Mouse (Mus musculus): ENCODE measurements around the gene Vkorc1. TPM values are rescaled to one million over a fixed set of nuclear protein-coding genes. Genes with fewer than 3 reads are reported as not detected.
A peak's percentile ranks its signal among the peaks of the same experiment; 100 is the strongest.

Gene Vkorc1
- polyA plus RNA-seq, 1 experiment from 2014 or later, result 203 TPM

GRCm38 (mm10) chr7:127928596-127928995, 33.2 kb upstream of the Vkorc1 start:
- Histone ChIP-seq H3K9ac (peak overlapping the region; percentile 70), H3K4me1 (replicated peaks) (peaks cover 41% of the 10 kb centered on the region), H3K27me3 (replicated peaks) (no peaks in the 10 kb centered on the region; the same call in 1 of the 2 replicates), H3K4me2 (replicated peaks) (peak overlapping the region; percentile 54), H3K4me3 (replicated peaks) (peak overlapping the region; percentile 49), H3K9me3 (no peaks in the 10 kb centered on the region), H3K36me3 (peaks cover 3% of the 10 kb centered on the region), H3K27ac (peak overlapping the region; percentile 79; the same call in 1 of the 2 replicates)
- whole genome bisulfite sequencing, result 35% methylated on average over 5 of the region's 5 CpGs
- peak; percentile 3; the same call in 1 of the 2 replicates for ATAC-seq

GRCm38 (mm10) chr7:127927726-127928125, 32.3 kb upstream of the Vkorc1 start:
- Histone ChIP-seq H3K9me3 (no peaks in the 10 kb centered on the region), H3K27ac (peak overlapping the region; percentile 80), H3K36me3 (peaks cover 3% of the 10 kb centered on the region), H3K4me2 (replicated peaks) (peak overlapping the region; percentile 54), H3K27me3 (replicated peaks) (no peaks in the 10 kb centered on the region; the same call in 1 of the 2 replicates), H3K9ac (peak overlapping the region; percentile 17; the same call in 1 of the 2 replicates), H3K4me1 (replicated peaks) (peaks cover 36% of the 10 kb centered on the region), H3K4me3 (replicated peaks) (peak overlapping the region; percentile 49)
- WGBS, result 81% methylated on average over 11 of the region's 11 CpGs
- ATAC-seq, result no peak

- 0 out of 2 replicates have a peak overlapping the region, but pooled peaks have one; percentile 11 for H3K9ac ChIP-seq
- H3K9me3 ChIP-seq, result no peaks in the 10 kb centered on the region
- peak overlapping the region; percentile 54 for H3K4me2 ChIP-seq (replicated peaks)
- H3K4me3 ChIP-seq (replicated peaks), result peak overlapping the region; percentile 2; the same call in 1 of the 2 replicates
- 70% methylated on average over 11 of the region's 11 CpGs for WGBS
- peaks cover 3% of the 10 kb centered on the region for H3K36me3 ChIP-seq
- peaks cover 32% of the 10 kb centered on the region for H3K4me1 ChIP-seq (replicated peaks)
- no peak for ATAC-seq
- peak overlapping the region; percentile 80 for H3K27ac ChIP-seq
- H3K27me3 ChIP-seq (replicated peaks), result no peaks in the 10 kb centered on the region; the same call in 1 of the 2 replicates
Observed at GRCm38 (mm10) chr7:127926846-127927245, 31.4 kb upstream of the Vkorc1 start.

- Histone ChIP-seq H3K27me3 (replicated peaks) (no peaks in the 10 kb centered on the region; the same call in 1 of the 2 replicates), H3K4me3 (replicated peaks) (peak overlapping the region; percentile 10; the same call in 1 of the 2 replicates), H3K9me3 (no peaks in the 10 kb centered on the region), H3K4me2 (replicated peaks) (peak overlapping the region; percentile 54), H3K9ac (peak overlapping the region; percentile 11; the same call in 1 of the 2 replicates), H3K27ac (peak overlapping the region; percentile 80), H3K36me3 (peaks cover 3% of the 10 kb centered on the region), H3K4me1 (replicated peaks) (peaks cover 24% of the 10 kb centered on the region)
- ATAC-seq, result no peak
- 67% methylated on average over 8 of the region's 8 CpGs for WGBS
Observed at GRCm38 (mm10) chr7:127926066-127926465, 30.6 kb upstream of the Vkorc1 start.

- 0 out of 2 replicates have a peak overlapping the region, but pooled peaks have one; percentile 10 for H3K4me3 ChIP-seq (replicated peaks)
- 49% methylated on average over 5 of the region's 5 CpGs for WGBS
- peak overlapping the region; percentile 11 for H3K9ac ChIP-seq
- H3K9me3 ChIP-seq, result no peaks in the 10 kb centered on the region
- peak overlapping the region; percentile 54 for H3K4me2 ChIP-seq (replicated peaks)
- H3K27me3 ChIP-seq (replicated peaks), result no peaks in the 10 kb centered on the region; the same call in 1 of the 2 replicates
- peak; percentile 80 for ATAC-seq
- peaks cover 23% of the 10 kb centered on the region for H3K4me1 ChIP-seq (replicated peaks)
- H3K27ac ChIP-seq, result peak overlapping the region; percentile 80
- peaks cover 3% of the 10 kb centered on the region for H3K36me3 ChIP-seq
Observed at GRCm38 (mm10) chr7:127925252-127925651, 29.8 kb upstream of the Vkorc1 start.

GRCm38 (mm10) chr7:127923714-127924113, 28.3 kb upstream of the Vkorc1 start:
- no peak for ATAC-seq
- H3K4me3 ChIP-seq (replicated peaks), result no peak overlapping the region
- H3K9me3 ChIP-seq, result no peaks in the 10 kb centered on the region
- H3K36me3 ChIP-seq, result peaks cover 3% of the 10 kb centered on the region
- H3K9ac ChIP-seq, result no peak overlapping the region
- no peaks in the 10 kb centered on the region; the same call in 1 of the 2 replicates for H3K27me3 ChIP-seq (replicated peaks)
- WGBS, result 79% methylated on average over 5 of the region's 5 CpGs
- H3K27ac ChIP-seq, result peak overlapping the region; percentile 71
- peaks cover 23% of the 10 kb centered on the region for H3K4me1 ChIP-seq (replicated peaks)
- no peak overlapping the region for H3K4me2 ChIP-seq (replicated peaks)

GRCm38 (mm10) chr7:127922451-127923275, 27.2 kb upstream of the Vkorc1 start:
- Histone ChIP-seq H3K4me3 (replicated peaks) (no peak overlapping the region), H3K4me1 (replicated peaks) (peaks cover 18% of the 10 kb centered on the region), H3K27me3 (replicated peaks) (no peaks in the 10 kb centered on the region; the same call in 1 of the 2 replicates), H3K36me3 (peaks cover 3% of the 10 kb centered on the region), H3K27ac (0 out of 2 replicates have a peak overlapping the region, but pooled peaks have one; percentile 29), H3K9ac (no peak overlapping the region), H3K4me2 (replicated peaks) (no peak overlapping the region), H3K9me3 (no peaks in the 10 kb centered on the region)
- ATAC-seq, result no peak
- 62% methylated on average over 6 of the region's 6 CpGs for WGBS

GRCm38 (mm10) chr7:127921516-127921915, 26.1 kb upstream of the Vkorc1 start:
- H3K36me3 ChIP-seq, result peaks cover 5% of the 10 kb centered on the region; the same call in 1 of the 2 replicates
- no peak overlapping the region for H3K27ac ChIP-seq
- ATAC-seq, result no peak
- H3K9ac ChIP-seq, result no peak overlapping the region
- 60% methylated on average over 8 of the region's 8 CpGs for WGBS
- H3K27me3 ChIP-seq (replicated peaks), result no peaks in the 10 kb centered on the region
- H3K4me3 ChIP-seq (replicated peaks), result no peak overlapping the region
- peaks cover 14% of the 10 kb centered on the region for H3K4me1 ChIP-seq (replicated peaks)
- H3K4me2 ChIP-seq (replicated peaks), result no peak overlapping the region
- H3K9me3 ChIP-seq, result no peaks in the 10 kb centered on the region

- H3K36me3 ChIP-seq, result peaks cover 6% of the 10 kb centered on the region
- ATAC-seq, result no peak
- H3K27ac ChIP-seq, result no peak overlapping the region
- no peak overlapping the region for H3K9ac ChIP-seq
- no peak overlapping the region for H3K4me3 ChIP-seq (replicated peaks)
- WGBS, result 72% methylated on average over 7 of the region's 7 CpGs
- no peaks in the 10 kb centered on the region for H3K9me3 ChIP-seq
- no peak overlapping the region for H3K4me2 ChIP-seq (replicated peaks)
- peaks cover 7% of the 10 kb centered on the region; the same call in 1 of the 2 replicates for H3K4me1 ChIP-seq (replicated peaks)
- H3K27me3 ChIP-seq (replicated peaks), result no peaks in the 10 kb centered on the region
Observed at GRCm38 (mm10) chr7:127919290-127919689, 23.9 kb upstream of the Vkorc1 start.

- Histone ChIP-seq H3K9me3 (no peaks in the 10 kb centered on the region), H3K4me1 (replicated peaks) (peaks cover 5% of the 10 kb centered on the region; the same call in 1 of the 2 replicates), H3K4me2 (replicated peaks) (no peak overlapping the region), H3K27me3 (replicated peaks) (no peaks in the 10 kb centered on the region), H3K36me3 (peaks cover 6% of the 10 kb centered on the region), H3K27ac (no peak overlapping the region), H3K4me3 (replicated peaks) (no peak overlapping the region), H3K9ac (no peak overlapping the region)
- ATAC-seq, result no peak
- 53% methylated on average over 3 of the region's 3 CpGs for WGBS
Observed at GRCm38 (mm10) chr7:127918203-127918602, 22.8 kb upstream of the Vkorc1 start.

- Histone ChIP-seq H3K4me1 (replicated peaks) (0 out of 2 replicates have a peak, but pooled peaks cover 3% of the 10 kb centered on the region), H3K27me3 (replicated peaks) (no peaks in the 10 kb centered on the region), H3K9me3 (no peaks in the 10 kb centered on the region), H3K9ac (no peak overlapping the region), H3K4me2 (replicated peaks) (no peak overlapping the region), H3K4me3 (replicated peaks) (no peak overlapping the region), H3K27ac (no peak overlapping the region), H3K36me3 (peaks cover 6% of the 10 kb centered on the region)
- no peak for ATAC-seq
- WGBS, result 87% methylated on average over 12 of the region's 12 CpGs
Observed at GRCm38 (mm10) chr7:127915293-127915692, 19.9 kb upstream of the Vkorc1 start.

GRCm38 (mm10) chr7:127912938-127913337, 17.5 kb upstream of the Vkorc1 start:
- H3K9me3 ChIP-seq, result no peaks in the 10 kb centered on the region
- H3K9ac ChIP-seq, result peak overlapping the region; percentile 80
- H3K4me2 ChIP-seq (replicated peaks), result peak overlapping the region; percentile 66
- WGBS, result 15% methylated on average over 4 of the region's 4 CpGs
- H3K27me3 ChIP-seq (replicated peaks), result no peaks in the 10 kb centered on the region
- ATAC-seq, result no peak
- peak overlapping the region; percentile 75 for H3K4me3 ChIP-seq (replicated peaks)
- 0 out of 2 replicates have a peak, but pooled peaks cover 6% of the 10 kb centered on the region for H3K4me1 ChIP-seq (replicated peaks)
- peaks cover 20% of the 10 kb centered on the region for H3K36me3 ChIP-seq
- peak overlapping the region; percentile 80; the same call in 1 of the 2 replicates for H3K27ac ChIP-seq

Measured in intestine, embryonic 15.5 days (tissue).